Mouse (Mus musculus): Measurements from ENCODE around the gene Itgal. TPM values are rescaled to one million over a fixed set of nuclear protein-coding genes. Genes with fewer than 3 reads are reported as not detected.
A peak's percentile ranks its signal among the peaks of the same experiment; 100 is the strongest.
"Not testable (repeated sequence)": the region's sequence is repeated elsewhere in the genome, so short reads cannot be mapped to it uniquely, and the experiment has no call there.

The Itgal gene
- polyA plus RNA-seq, 1 experiment from 2014 or later, result 6.3 TPM

- peaks cover 24% of the 10 kb centered on the region for H3K36me3 ChIP-seq
- H3K27ac ChIP-seq, result no peak overlapping the region
- no peaks in the 10 kb centered on the region for H3K9me3 ChIP-seq (replicated peaks)
- ATAC-seq, result no peak
- H3K4me1 ChIP-seq, result peaks cover 46% of the 10 kb centered on the region
- peak overlapping the region; percentile 96 for H3K4me2 ChIP-seq
- 82% methylated on average over 8 of the region's 8 CpGs for WGBS (ENCODE audit: insufficient replicate concordance)
- H3K4me3 ChIP-seq, result peak overlapping the region; percentile 79
- H3K9ac ChIP-seq, result peak overlapping the region; percentile 80; the same call in 1 of the 2 replicates
- H3K27me3 ChIP-seq (replicated peaks), result no peaks in the 10 kb centered on the region
Measured at GRCm38 (mm10) chr7:127344371-127344770, 48.3 kb downstream of the Itgal start.

GRCm38 (mm10) chr7:127345092-127345491 is 49.0 kb downstream of the Itgal start:
- H3K27me3 ChIP-seq (replicated peaks), result no peaks in the 10 kb centered on the region
- peak; percentile 25 for ATAC-seq
- H3K4me3 ChIP-seq, result peak overlapping the region; percentile 79
- under 1% methylated on average over 39 of the region's 42 CpGs for WGBS (ENCODE audit: insufficient replicate concordance)
- peak overlapping the region; percentile 82 for H3K27ac ChIP-seq
- no peaks in the 10 kb centered on the region for H3K9me3 ChIP-seq (replicated peaks)
- H3K9ac ChIP-seq, result peak overlapping the region; percentile 80
- peak overlapping the region; percentile 96 for H3K4me2 ChIP-seq
- peaks cover 24% of the 10 kb centered on the region for H3K36me3 ChIP-seq
- H3K4me1 ChIP-seq, result peaks cover 46% of the 10 kb centered on the region

- H3K4me2 ChIP-seq, result peak within 1 kb of the TSS; percentile 96
- H3K27ac ChIP-seq, result peak within 1 kb of the TSS; percentile 82
- no peaks in the 10 kb centered on the region for H3K9me3 ChIP-seq (replicated peaks)
- peaks cover 46% of the 10 kb centered on the region for H3K4me1 ChIP-seq
- 2% methylated on average over 75 of the region's 76 CpGs for WGBS (ENCODE audit: insufficient replicate concordance)
- peak within 1 kb of the TSS; percentile 79 for H3K4me3 ChIP-seq
- ATAC-seq, result peak; percentile 86
- H3K36me3 ChIP-seq, result peaks cover 24% of the 10 kb centered on the region
- no peaks in the 10 kb centered on the region for H3K27me3 ChIP-seq (replicated peaks)
- peak within 1 kb of the TSS; percentile 80 for H3K9ac ChIP-seq
Measured at GRCm38 (mm10) chr7:127345512-127346325, 49.7 kb downstream of the Itgal start, which contains the start of gene Zfp768. Gene Zfp768, minus strand, starts transcription at chr7:127345589.

- Histone ChIP-seq H3K4me1 (peaks cover 46% of the 10 kb centered on the region), H3K4me2 (peak overlapping the region; percentile 96), H3K4me3 (peak overlapping the region; percentile 79), H3K9me3 (replicated peaks) (no peaks in the 10 kb centered on the region), H3K9ac (peak overlapping the region; percentile 80), H3K27me3 (replicated peaks) (no peaks in the 10 kb centered on the region), H3K36me3 (peaks cover 21% of the 10 kb centered on the region), H3K27ac (peak overlapping the region; percentile 82; the same call in 1 of the 2 replicates)
- WGBS (ENCODE audit: insufficient replicate concordance), result 17% methylated on average over 8 of the region's 8 CpGs
- ATAC-seq, result no peak
Measured at GRCm38 (mm10) chr7:127346676-127347075, 50.6 kb downstream of the Itgal start.

- Histone ChIP-seq H3K27ac (no peak overlapping the region), H3K9ac (no peak overlapping the region), H3K4me2 (no peak overlapping the region), H3K4me3 (no peak overlapping the region), H3K36me3 (no peaks in the 10 kb centered on the region), H3K27me3 (replicated peaks) (0 out of 2 replicates have a peak, but pooled peaks cover 4% of the 10 kb centered on the region), H3K4me1 (peaks cover 11% of the 10 kb centered on the region), H3K9me3 (replicated peaks) (no peaks in the 10 kb centered on the region)
- 60% methylated on average over 5 of the region's 5 CpGs for WGBS (ENCODE audit: insufficient replicate concordance)
- ATAC-seq, result no peak
Measured at GRCm38 (mm10) chr7:127351230-127352004, 55.4 kb downstream of the Itgal start.

GRCm38 (mm10) chr7:127355796-127356195 is 59.7 kb downstream of the Itgal start:
- Histone ChIP-seq H3K4me3 (no peak overlapping the region), H3K4me2 (no peak overlapping the region), H3K27ac (no peak overlapping the region), H3K4me1 (no peaks in the 10 kb centered on the region), H3K36me3 (no peaks in the 10 kb centered on the region), H3K27me3 (replicated peaks) (peaks cover 31% of the 10 kb centered on the region), H3K9me3 (replicated peaks) (no peaks in the 10 kb centered on the region), H3K9ac (no peak overlapping the region)
- 54% methylated on average over 3 of the region's 3 CpGs for WGBS (ENCODE audit: insufficient replicate concordance)
- ATAC-seq, result no peak

- WGBS (ENCODE audit: insufficient replicate concordance), result 46% methylated on average over 2 of the region's 2 CpGs
Measured at GRCm38 (mm10) chr7:127357871-127358270, 61.8 kb downstream of the Itgal start.

GRCm38 (mm10) chr7:127358472-127358871 is 62.4 kb downstream of the Itgal start:
- Histone ChIP-seq H3K27me3 (replicated peaks) (peaks cover 44% of the 10 kb centered on the region), H3K4me2 (no peak overlapping the region), H3K36me3 (no peaks in the 10 kb centered on the region), H3K9me3 (replicated peaks) (no peaks in the 10 kb centered on the region), H3K9ac (no peak overlapping the region), H3K4me3 (no peak overlapping the region), H3K27ac (no peak overlapping the region), H3K4me1 (peaks cover 7% of the 10 kb centered on the region; the same call in 1 of the 2 replicates)
- WGBS (ENCODE audit: insufficient replicate concordance), result 49% methylated on average over 4 of the region's 4 CpGs
- no peak for ATAC-seq

More at GRCm38 (mm10) chr7:127357871-127358270, 61.8 kb downstream of the Itgal start:
- Histone ChIP-seq H3K4me3 (no peak overlapping the region), H3K27me3 (replicated peaks) (peaks cover 41% of the 10 kb centered on the region), H3K4me1 (0 out of 2 replicates have a peak, but pooled peaks cover 5% of the 10 kb centered on the region), H3K4me2 (no peak overlapping the region), H3K36me3 (no peaks in the 10 kb centered on the region), H3K27ac (no peak overlapping the region), H3K9ac (no peak overlapping the region), H3K9me3 (replicated peaks) (no peaks in the 10 kb centered on the region)
- ATAC-seq, result no peak

- Histone ChIP-seq H3K9me3 (replicated peaks) (no peaks in the 10 kb centered on the region), H3K4me2 (no peak overlapping the region), H3K27ac (no peak overlapping the region), H3K4me3 (no peak overlapping the region), H3K36me3 (no peaks in the 10 kb centered on the region), H3K9ac (no peak overlapping the region), H3K27me3 (replicated peaks) (peaks cover 54% of the 10 kb centered on the region), H3K4me1 (peaks cover 11% of the 10 kb centered on the region; the same call in 1 of the 2 replicates)
- no peak for ATAC-seq
- WGBS (ENCODE audit: insufficient replicate concordance), result 57% methylated on average over 4 of the region's 4 CpGs
Measured at GRCm38 (mm10) chr7:127360265-127360664, 64.2 kb downstream of the Itgal start.

GRCm38 (mm10) chr7:127361449-127361848 is 65.4 kb downstream of the Itgal start:
- Histone ChIP-seq H3K9me3 (replicated peaks) (no peaks in the 10 kb centered on the region), H3K27ac (no peak overlapping the region), H3K4me2 (no peak overlapping the region), H3K4me3 (no peak overlapping the region), H3K27me3 (replicated peaks) (peaks cover 59% of the 10 kb centered on the region), H3K4me1 (peaks cover 11% of the 10 kb centered on the region; the same call in 1 of the 2 replicates), H3K36me3 (no peaks in the 10 kb centered on the region), H3K9ac (no peak overlapping the region)
- WGBS (ENCODE audit: insufficient replicate concordance), result 46% methylated on average over 13 of the region's 13 CpGs
- 0 out of 2 replicates have a peak, but pooled peaks have one; percentile 21 for ATAC-seq

GRCm38 (mm10) chr7:127362418-127362817 is 66.4 kb downstream of the Itgal start:
- H3K4me3 ChIP-seq, result 0 out of 2 replicates have a peak overlapping the region, but pooled peaks have one; percentile 18
- WGBS (ENCODE audit: insufficient replicate concordance), result 22% methylated on average over 13 of the region's 13 CpGs
- H3K4me2 ChIP-seq, result peak overlapping the region; percentile 32
- H3K9me3 ChIP-seq (replicated peaks); H3K27ac ChIP-seq; H3K36me3 ChIP-seq; H3K9ac ChIP-seq; ATAC-seq: not testable (repeated sequence)
- peaks cover 55% of the 10 kb centered on the region for H3K27me3 ChIP-seq (replicated peaks)
- H3K4me1 ChIP-seq, result peaks cover 11% of the 10 kb centered on the region; the same call in 1 of the 2 replicates
